Mouse (Mus musculus) liver, postnatal 0 days (tissue): Measurements from ENCODE around the gene Vmn1r223. TPM values are rescaled to one million over a fixed set of nuclear protein-coding genes. Genes with fewer than 3 reads are reported as not detected.

Experiments used
- ATAC-seq: fragments of 200-750 bp; cut with Nextera tagmentation; 2 replicates; pipeline ENCODE4 v1.8.0; 2017; ENCODE audit warnings: mild to moderate bottlenecking, moderate library complexity
- DNase-seq: peaks from one replicate; pipeline ENCODE4 v3.0.0-alpha.2; 2016
- H3K27ac ChIP-seq: fragments of 300-500 bp; sonication (generic); 2 replicates; pipeline ENCODE4 v1.5.1; 2014; ENCODE audit warnings: antibody characterized with exemption, moderate library complexity, mild to moderate bottlenecking, low read depth
- H3K27me3 ChIP-seq: fragments of 300-500 bp; sonication (generic); 2 replicates; pipeline ENCODE4 v1.6.1; 2014; ENCODE audit warnings: low read length, control low read depth, mixed read lengths; ENCODE audit not compliant: insufficient read depth
- H3K36me3 ChIP-seq: fragments of 300-500 bp; sonication (generic); replicated peaks from 2 replicates; pipeline ENCODE4 v1.6.1; 2014; ENCODE audit warnings: mild to moderate bottlenecking, control low read depth, low read length, moderate library complexity, mixed read lengths; ENCODE audit not compliant: insufficient read depth
- H3K4me1 ChIP-seq: fragments of 300-500 bp; sonication (generic); 2 replicates; pipeline ENCODE4 v1.6.1; 2014; ENCODE audit warnings: antibody characterized with exemption, mild to moderate bottlenecking, control low read depth; ENCODE audit not compliant: insufficient read depth
- H3K4me2 ChIP-seq: fragments of 300-500 bp; sonication (generic); 2 replicates; pipeline ENCODE4 v1.6.1; 2014; ENCODE audit warnings: low read depth, mild to moderate bottlenecking, low read length, moderate library complexity, mixed read lengths
- H3K4me3 ChIP-seq: fragments of 300-500 bp; sonication (generic); 2 replicates; pipeline ENCODE4 v1.5.1; 2014; ENCODE audit warnings: low read depth, low read length
- H3K9ac ChIP-seq: fragments of 300-500 bp; sonication (generic); replicated peaks from 2 replicates; pipeline ENCODE4 v1.6.1; 2014; ENCODE audit warnings: mild to moderate bottlenecking, moderate library complexity
- H3K9me3 ChIP-seq: fragments of 300-500 bp; sonication (generic); 2 replicates; pipeline ENCODE4 v1.6.1; 2016; ENCODE audit warnings: mild to moderate bottlenecking, control low read depth, low read length, mixed read lengths
- CTCF ChIP-seq: sonication (generic); IDR thresholded peaks from 2 replicates; pipeline ENCODE4 v1.5.1; 2016; ENCODE audit warnings: antibody characterized with exemption, low read depth
- EP300 ChIP-seq: IDR thresholded peaks from 2 replicates; pipeline ENCODE4 v1.6.1; 2016; ENCODE audit warnings: antibody characterized with exemption, low read depth, mild to moderate bottlenecking
- WGBS: fragments of 180-500 bp; shearing (Covaris S2); extraction: QIAGEN DNeasy Blood & Tissue Kit; methylation state at CpG from one replicate; pipeline ENCODE4 v1.1.7; 2014; ENCODE audit not compliant: insufficient replicate concordance; 5-methylcytosine and 5-hydroxymethylcytosine counted together
- polyA plus RNA-seq: library from polyadenylated mRNA; unstranded; fragments of >200 nt; fragmentation: Nextera tagmentation; extraction: Ambion mirVana; gene quantifications from 2 replicates; pipeline ENCODE4 v1.2.1, GENCODE M21; 2015

Vmn1r223 gene
- polyA plus RNA-seq, 1 experiment from 2014 or later = not detected

DNA sequence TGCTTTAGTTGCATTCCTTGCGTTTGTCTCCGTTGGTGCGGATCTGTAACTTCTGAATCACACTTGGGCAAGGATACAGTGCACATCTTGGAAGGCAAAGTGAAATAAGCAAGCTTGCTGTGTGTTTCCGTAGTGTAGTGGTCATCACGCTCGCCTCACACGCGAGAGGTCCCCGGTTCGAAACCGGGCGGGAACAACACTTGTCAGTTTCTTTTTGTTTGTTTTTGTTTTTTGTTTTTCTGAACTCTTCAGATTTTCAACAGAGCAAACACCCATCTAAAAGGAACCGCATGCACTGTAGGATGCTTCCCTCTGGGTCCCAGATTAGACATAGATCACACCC is 53.0 kb downstream of the Vmn1r223 start:
- no peaks in the 10 kb centered on the region for H3K36me3 ChIP-seq
- H3K9ac ChIP-seq = no peak overlapping the region
- no peak for ATAC-seq
- H3K4me3 ChIP-seq = peak overlapping the region; percentile 26
- H3K27ac ChIP-seq = no peak overlapping the region
- H3K4me2 ChIP-seq = peak overlapping the region; percentile 70
- H3K9me3 ChIP-seq = no peaks in the 10 kb centered on the region
- no peak for TF ChIP-seq EP300
- TF ChIP-seq CTCF = no peak
- H3K4me1 ChIP-seq = 0 out of 2 replicates have a peak, but pooled peaks cover 4% of the 10 kb centered on the region
- DNase-seq = peak; percentile 48
- no peaks in the 10 kb centered on the region for H3K27me3 ChIP-seq
- 1% methylated on average over 13 of the region's 13 CpGs for WGBS

Other genes with a start within 250 kb of the Vmn1r223 start
- not detected in 2 replicates for gene Vmn1r213, start 239.5 kb upstream of the Vmn1r223 start, polyA plus RNA-seq
- gene Vmn1r214, start 216.7 kb upstream of the Vmn1r223 start, polyA plus RNA-seq = not detected in 2 replicates
- not detected in 2 replicates for gene Vmn1r215, start 179.1 kb upstream of the Vmn1r223 start, polyA plus RNA-seq
- gene Vmn1r217, start 128.9 kb upstream of the Vmn1r223 start, polyA plus RNA-seq = not detected in 2 replicates
- gene Vmn1r218, start 114.0 kb upstream of the Vmn1r223 start, polyA plus RNA-seq = not detected in 2 replicates
- gene Vmn1r219, start 87.8 kb upstream of the Vmn1r223 start, polyA plus RNA-seq = not detected in 2 replicates
- not detected in 2 replicates for gene Vmn1r220, start 59.2 kb upstream of the Vmn1r223 start, polyA plus RNA-seq
- not detected in 2 replicates for gene Vmn1r221, start 33.0 kb upstream of the Vmn1r223 start, polyA plus RNA-seq
- gene Vmn1r222, start 11.2 kb upstream of the Vmn1r223 start, polyA plus RNA-seq = not detected in 2 replicates
- gene Zfp322a, start 122.1 kb downstream of the Vmn1r223 start, polyA plus RNA-seq = 7.4 and 9.5 TPM in 2 replicates
- 4.3 and 4.8 TPM in 2 replicates for gene Abt1, start 176.7 kb downstream of the Vmn1r223 start, polyA plus RNA-seq
- gene Btn1a1, start 218.8 kb downstream of the Vmn1r223 start, polyA plus RNA-seq = 0.92 and 0.96 TPM in 2 replicates
- gene Btn2a2, start 241.7 kb downstream of the Vmn1r223 start, polyA plus RNA-seq = not detected in 2 replicates